Mouse (Mus musculus) splenic B cell, adult 2 months (primary cell): ENCODE measurements around the gene Ddost.

ENCODE experiments used
- DNase-seq: peaks from one replicate; pipeline ENCODE4 v3.0.0-alpha.2; 2011; ENCODE audit warnings: low read depth, low spot score
- H3K27me3 ChIP-seq: 2 replicates; pipeline ENCODE4 v1.6.1; 2012; ENCODE audit warnings: mild to moderate bottlenecking, low read length, moderate library complexity, mixed read lengths; ENCODE audit not compliant: control insufficient read depth, poor library complexity, insufficient read depth, severe bottlenecking
- H3K36me3 ChIP-seq: 2 replicates; pipeline ENCODE4 v1.6.1; 2012; ENCODE audit warnings: mild to moderate bottlenecking, low read length, moderate library complexity, mixed read lengths; ENCODE audit not compliant: control insufficient read depth, poor library complexity, insufficient read depth, severe bottlenecking

The Ddost gene

DNA sequence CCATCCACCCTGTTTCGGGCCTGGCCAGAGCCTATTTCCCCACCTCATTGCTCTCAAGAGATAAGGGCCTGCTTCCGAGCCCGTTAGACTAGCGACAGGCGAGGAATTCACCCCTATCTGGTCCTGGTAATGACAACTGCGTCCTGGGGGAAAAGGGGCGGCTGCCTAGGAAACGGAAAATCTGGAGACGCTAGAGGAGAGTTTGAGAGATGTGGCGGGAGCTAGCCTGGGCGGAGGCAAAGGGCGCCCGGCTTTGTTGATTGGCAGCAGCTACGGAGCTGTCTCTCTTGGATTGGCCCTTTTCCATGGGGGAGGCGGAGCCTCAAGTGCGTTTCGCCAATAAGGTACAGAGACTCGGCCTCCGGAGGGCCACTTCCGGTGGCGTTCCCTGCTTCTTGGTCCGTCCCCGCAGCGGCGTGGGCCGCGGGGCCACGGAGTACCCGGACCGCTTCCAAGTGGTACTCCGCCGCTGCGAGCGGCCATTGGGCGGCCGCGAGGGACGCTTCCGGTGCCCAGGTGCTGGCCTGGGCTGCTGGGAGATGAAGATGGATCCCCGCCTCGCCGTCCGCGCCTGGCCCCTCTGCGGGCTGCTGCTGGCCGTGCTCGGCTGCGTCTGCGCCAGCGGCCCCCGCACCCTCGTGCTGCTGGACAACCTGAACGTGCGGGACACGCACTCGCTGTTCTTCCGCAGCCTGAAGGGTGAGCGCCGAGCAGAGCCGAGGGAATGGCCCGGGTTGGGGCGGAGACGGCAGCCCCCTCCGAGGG is at the start of gene Ddost:
Gene Ddost (plus strand): TSS at position 391 of the 765 bp plus-strand sequence.
- H3K36me3 ChIP-seq: no peaks in the 10 kb centered on the region; the same call in 1 of the 2 replicates
- DNase-seq: peak; percentile 98
- no peaks in the 10 kb centered on the region for H3K27me3 ChIP-seq

DNA sequence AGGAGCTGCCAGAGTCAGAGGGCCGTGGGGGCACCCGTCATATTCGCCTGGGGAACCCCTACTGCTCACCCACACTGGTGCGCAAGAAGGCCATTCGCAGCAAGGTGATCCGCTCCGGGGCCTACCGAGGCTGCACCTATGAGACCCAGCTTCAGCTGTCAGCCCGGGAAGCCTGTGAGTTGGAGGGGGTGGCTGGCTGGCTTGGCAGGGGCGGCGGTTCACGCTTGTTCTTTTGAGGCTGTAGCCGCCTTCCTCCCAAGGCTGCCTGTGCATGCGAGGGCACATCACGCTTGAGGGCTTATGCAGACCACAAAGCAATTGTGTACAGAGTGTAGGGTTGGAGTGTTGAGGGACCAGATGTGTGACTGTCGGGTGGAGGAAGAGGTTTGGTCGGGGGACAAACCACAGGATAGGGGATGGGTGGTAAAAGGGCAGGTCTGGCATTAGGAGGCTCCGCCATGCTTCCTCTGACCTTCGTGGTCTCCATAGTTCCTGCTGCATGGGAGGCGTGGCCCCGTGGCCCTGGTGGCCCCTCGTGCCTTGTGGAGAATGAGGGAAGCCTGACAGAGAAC is 47.3 kb upstream of the Ddost start:
- DNase-seq: peak; percentile 20
- H3K36me3 ChIP-seq: no peaks in the 10 kb centered on the region
- no peaks in the 10 kb centered on the region for H3K27me3 ChIP-seq

DNA sequence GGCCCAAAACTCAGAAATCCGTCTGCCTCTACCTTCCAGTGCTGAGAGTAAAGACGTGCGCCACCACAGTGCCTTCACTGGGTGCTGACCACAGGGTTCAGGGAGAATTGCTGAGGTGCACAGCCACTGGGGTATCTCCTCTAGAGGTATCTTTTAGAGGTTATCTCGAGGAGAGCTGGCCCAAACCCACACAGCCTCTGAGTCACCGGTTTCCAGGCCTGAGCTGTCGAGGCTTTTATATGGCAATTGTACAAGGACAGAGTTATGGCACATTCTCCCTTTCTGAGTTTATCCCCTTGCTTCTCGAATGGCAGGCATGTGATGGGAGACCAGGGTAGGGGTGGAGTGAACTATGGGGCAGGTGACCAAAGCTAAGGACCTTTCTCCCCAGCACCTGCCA is 45.9 kb upstream of the Ddost start:
- Histone ChIP-seq H3K36me3 (no peaks in the 10 kb centered on the region), H3K27me3 (no peaks in the 10 kb centered on the region)
- DNase-seq: no peak

DNA sequence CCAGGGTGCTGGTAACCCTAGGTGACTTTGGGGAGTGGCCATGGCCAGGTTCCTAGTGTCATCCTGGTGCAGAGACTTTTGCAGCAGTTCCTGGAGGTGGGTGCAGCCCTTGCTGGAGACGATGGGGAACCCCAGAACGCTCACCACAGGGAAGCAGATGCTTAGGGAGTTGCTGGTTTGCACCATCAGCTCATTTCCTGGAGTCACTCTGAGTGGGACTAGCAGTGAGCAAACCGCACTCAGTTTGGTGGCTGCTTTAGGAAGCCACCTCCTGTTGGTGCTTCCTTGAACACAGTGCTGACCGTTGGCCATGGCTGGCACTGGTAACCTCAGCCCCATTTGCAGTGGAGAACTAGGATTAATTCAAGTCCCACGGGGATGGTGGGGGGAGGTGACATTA is 45.0 kb upstream of the Ddost start:
- H3K27me3 ChIP-seq: no peaks in the 10 kb centered on the region
- no peaks in the 10 kb centered on the region for H3K36me3 ChIP-seq
- DNase-seq: no peak

DNA sequence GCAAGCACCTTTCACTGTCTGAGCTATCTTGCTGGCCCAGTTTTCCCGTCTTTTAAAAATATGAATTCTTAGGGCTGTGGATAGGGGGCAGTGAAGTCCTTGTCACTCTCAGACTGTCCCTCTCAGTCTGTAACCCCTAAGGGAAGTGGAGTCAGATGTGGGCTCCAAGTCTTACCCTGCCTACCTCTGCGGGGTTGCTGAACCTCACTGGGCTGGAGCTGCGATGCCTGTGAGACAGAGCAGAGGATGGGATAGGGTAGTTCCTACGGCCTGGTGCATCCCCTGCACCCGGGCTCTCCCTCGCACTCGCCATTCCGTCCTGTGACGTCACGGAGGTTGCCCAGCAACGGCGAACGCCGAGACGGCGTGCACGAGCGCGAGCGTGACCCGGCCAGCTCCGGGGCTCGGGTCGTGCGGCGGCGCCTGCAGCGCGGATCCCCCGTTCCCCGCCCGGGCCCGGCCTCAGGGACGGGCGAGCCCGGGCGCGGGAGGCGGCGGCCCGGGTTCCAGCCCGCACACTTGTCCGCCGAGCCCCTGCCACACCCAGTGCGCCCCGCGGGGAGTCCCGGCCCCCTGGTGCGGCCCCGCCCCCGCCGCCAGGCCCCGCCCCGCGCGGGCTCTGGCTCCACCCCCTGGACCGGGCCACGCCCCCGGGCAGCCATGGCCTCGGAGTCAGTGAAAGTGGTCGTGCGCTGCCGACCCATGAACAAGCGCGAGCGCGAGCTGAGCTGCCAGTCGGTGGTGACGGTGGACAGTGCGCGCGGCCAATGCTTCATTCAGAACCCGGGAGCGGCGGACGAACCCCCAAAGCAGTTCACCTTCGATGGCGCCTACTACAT is 42.5 kb upstream of the Ddost start:
- Histone ChIP-seq H3K27me3 (no peaks in the 10 kb centered on the region), H3K36me3 (no peaks in the 10 kb centered on the region)
- peak; percentile 91 for DNase-seq

DNA sequence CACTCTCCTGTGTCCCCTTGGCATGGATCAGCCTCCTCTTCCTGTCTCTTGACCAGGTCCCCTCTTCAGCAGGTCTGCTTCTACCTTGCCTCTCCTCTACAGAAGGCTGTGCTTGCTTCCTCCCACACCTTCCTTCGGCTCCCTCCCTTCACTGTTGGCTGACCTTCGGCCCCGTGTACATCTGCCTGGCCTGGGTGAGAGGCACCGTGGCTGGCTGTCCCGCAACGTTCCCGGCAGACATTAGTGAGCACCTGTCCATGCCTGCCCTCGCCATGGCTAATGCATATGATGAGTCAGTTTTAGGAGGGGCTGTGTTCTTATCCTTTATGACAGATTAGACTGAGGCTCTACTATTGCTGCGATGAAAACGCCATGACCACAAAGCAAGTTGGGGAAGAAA is 36.7 kb upstream of the Ddost start:
- Histone ChIP-seq H3K36me3 (no peaks in the 10 kb centered on the region), H3K27me3 (no peaks in the 10 kb centered on the region)
- no peak for DNase-seq

DNA sequence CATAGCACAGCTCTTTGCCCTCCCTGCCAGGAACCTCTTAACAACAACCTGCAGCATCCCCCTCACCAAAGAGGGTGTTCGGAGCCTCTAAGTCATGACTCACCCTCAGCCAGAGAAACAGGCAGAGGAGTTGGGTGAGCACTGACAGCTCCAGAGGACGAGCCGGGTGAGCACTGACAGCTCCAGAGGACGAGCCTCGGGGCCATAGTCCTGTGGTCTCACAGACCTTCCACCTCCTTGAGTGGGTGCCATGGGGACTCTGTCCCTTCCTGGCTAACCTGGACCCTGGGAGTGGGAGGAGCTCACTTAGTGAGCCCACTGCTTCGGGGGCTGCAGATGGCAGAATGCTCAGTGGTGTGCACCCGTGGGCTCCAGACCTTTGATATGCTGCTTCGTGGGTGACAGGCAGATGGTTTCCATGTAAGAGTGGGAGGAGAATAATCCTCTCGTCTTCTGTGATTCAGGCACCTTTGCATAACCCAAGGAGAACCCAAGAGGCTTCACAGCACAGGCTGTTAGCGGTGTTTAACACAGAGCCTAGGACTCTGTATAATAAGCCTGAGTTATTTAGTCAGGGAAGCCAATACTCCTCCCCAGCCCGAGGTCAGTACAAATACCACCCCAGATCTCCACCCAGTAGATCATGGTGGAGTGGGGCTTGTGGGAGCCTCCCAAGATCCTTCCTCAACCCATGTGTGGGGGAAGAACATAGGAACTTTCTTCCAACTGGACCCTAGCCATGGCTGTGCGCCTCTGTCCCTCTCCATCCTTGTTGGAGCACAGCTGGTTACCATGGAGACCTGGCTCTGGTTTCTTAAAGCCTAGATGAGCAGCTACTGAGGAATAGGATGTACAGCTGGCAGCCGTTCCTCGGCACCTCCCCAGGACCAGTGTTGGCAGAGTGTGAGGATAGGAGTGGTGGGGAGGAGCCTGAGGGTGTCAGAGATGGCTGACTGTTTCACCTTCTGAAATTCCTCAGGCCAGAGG is 32.2 kb upstream of the Ddost start:
- Histone ChIP-seq H3K27me3 (no peaks in the 10 kb centered on the region), H3K36me3 (no peaks in the 10 kb centered on the region)
- no peak for DNase-seq

DNA sequence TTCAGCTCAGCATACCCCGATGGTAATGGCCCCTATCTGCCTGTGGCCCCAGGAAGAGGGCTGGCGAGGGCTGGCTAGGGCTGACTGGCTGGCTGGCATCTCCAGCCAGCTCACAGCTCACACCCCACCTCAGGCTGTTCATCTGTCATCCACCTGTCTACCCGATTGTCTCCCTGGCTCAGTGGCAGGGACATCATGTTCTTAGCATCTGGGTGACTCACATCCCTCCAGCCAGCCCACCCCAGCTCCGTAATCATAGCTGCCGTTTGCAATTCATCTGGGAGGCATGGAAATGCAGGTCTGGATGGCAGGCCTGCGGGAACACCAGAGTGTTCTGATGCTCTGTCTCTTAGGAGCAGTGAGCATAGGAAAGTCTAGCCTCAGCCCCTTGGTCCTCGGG is 26.2 kb upstream of the Ddost start:
- Histone ChIP-seq H3K27me3 (no peaks in the 10 kb centered on the region), H3K36me3 (no peaks in the 10 kb centered on the region)
- DNase-seq: no peak

DNA sequence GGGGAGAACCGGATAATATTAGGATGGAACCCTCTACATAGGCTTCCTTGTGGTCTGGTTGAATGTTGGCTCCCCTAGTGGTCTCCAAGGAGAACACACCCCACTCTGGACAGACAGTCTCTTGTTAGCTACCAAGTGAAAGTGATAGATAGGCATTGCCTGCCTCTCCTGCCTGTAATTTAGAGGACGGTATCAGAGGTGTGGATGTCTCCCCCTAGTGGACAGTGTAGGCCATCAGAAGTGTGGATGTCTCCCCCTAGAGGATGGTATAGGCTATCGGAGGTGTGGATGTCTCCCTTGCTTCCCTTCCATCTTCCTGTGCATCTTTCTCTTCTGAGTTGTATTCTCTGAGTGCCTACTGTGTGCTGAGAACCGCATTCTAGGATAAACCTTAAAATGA is 21.7 kb upstream of the Ddost start:
- peak; percentile 93 for DNase-seq
- Histone ChIP-seq H3K27me3 (no peaks in the 10 kb centered on the region), H3K36me3 (no peaks in the 10 kb centered on the region)

DNA sequence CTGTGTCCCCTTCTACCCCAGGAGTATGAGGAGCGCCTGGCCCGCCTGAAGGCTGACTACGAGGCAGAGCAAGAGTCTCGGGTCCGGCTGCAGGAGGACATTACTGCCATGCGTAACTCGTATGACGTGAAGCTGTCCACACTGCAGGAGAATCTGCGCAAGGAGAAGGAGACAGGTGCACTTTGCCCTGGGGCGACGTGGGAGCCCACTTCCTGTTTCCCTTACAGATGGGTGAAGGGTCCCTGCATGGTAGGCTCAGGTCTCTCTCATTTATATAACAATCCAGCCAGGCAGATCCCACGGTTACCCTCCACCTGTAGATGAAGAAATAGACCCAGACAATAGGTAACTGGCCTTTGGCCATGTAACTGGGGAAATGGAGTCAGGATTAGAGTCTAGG is 18.1 kb upstream of the Ddost start:
- no peak for DNase-seq
- Histone ChIP-seq H3K27me3 (no peaks in the 10 kb centered on the region), H3K36me3 (no peaks in the 10 kb centered on the region)

DNA sequence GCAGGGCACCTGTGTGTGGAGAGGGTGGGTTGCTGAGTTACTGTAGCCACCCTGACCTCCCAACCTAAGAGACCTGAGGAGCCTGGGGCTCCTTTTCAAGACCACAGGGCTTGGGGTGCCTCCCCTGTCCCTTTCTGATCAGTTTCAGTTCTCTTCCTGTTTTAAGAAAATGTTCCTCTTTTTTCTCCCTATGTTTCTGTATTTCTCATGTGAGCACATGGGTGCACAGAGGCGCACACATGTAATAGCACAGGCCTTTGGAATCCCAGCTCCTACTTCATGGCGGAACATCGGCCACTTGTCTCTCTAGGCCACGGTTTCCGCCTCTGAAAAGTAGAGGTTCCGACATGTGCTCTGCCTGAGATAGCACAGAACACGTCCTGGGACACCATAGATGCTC is 15.8 kb upstream of the Ddost start:
- H3K36me3 ChIP-seq: no peaks in the 10 kb centered on the region
- no peak for DNase-seq

DNA sequence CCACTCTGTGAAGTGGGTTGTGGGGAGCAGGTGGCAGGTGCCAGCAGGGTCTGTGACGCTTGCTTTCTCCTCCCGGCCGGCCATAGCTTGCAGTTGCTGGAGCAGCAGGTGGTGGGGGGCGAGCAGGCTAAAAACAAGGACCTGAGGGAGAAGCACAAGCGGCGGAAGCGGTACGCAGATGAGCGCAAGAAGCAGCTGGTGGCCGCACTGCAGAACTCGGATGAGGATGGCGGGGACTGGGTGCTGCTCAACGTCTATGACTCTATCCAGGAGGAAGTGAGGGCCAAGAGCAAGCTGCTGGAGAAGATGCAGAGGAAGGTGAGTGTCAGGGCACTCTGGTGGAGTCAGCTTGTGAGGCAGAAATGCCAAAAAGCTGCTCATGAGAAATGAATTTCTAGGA is 12.5 kb upstream of the Ddost start:
- no peaks in the 10 kb centered on the region for H3K36me3 ChIP-seq
- H3K27me3 ChIP-seq: no peaks in the 10 kb centered on the region
- DNase-seq: no peak

More for the DNA sequence above, 15.8 kb upstream of the Ddost start:
- no peaks in the 10 kb centered on the region for H3K27me3 ChIP-seq

DNA sequence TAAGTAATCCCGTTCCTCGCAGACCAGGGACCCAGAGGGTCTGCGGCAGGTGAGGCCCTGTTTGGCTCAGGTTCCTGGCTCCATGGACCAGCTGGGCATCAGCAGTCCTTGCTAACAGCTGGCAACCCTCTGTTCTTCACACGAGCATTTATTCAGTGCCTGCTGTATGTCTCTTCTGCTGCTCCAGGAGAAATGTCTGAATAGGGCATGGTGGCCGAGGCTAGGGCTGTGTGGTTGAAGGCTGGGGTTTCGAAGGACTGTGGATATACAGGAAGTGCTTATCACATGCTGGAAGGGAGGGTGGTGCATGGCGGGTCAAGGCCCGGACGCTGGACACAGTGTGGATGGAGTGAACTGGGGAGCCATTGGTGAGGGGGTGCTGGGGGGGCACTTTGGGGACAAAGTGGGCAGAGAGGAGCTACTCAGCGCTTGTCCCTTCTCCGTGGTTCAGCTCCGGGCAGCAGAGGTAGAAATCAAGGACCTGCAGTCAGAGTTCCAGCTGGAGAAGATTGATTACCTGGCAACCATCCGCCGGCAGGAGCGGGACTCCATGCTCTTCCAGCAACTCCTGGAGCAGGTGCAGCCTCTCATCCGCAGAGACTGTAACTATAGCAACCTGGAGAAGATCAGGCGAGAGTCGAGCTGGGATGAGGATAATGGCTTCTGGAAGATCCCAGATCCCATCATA is 11.1 kb upstream of the Ddost start:
- no peak for DNase-seq
- Histone ChIP-seq H3K36me3 (no peaks in the 10 kb centered on the region), H3K27me3 (no peaks in the 10 kb centered on the region)
